Mouse (Mus musculus) cortical plate, adult 2 months (tissue): ENCODE results near the gene Sugct.

Experiments used
- CTCF ChIP-seq: fragments of 200-500 bp; IDR thresholded peaks from 2 replicates; pipeline ENCODE4 v1.5.1; 2011; ENCODE audit warnings: mild to moderate bottlenecking, control low read depth, low read length; ENCODE audit not compliant: insufficient read depth; ENCODE audit errors: extremely low read depth
- POLR2A ChIP-seq: fragments of 200-500 bp; IDR thresholded peaks from 2 replicates; pipeline ENCODE4 v1.6.1; 2011; ENCODE audit warnings: mild to moderate bottlenecking, low read length, control low read depth; ENCODE audit not compliant: insufficient read depth; ENCODE audit errors: extremely low read depth

- no peak for TF ChIP-seq CTCF
- no peak for TF ChIP-seq POLR2A
Observed at GRCm38 (mm10) chr13:16971277-16971676, 724.1 kb downstream of the Sugct start.
